Mouse (Mus musculus) kidney, postnatal 0 days (tissue): Measurements from ENCODE around the gene 1700001C02Rik. TPM values are rescaled to one million over a fixed set of nuclear protein-coding genes. Genes with fewer than 3 reads are reported as not detected.
A peak's percentile ranks its signal among the peaks of the same experiment; 100 is the strongest.

Experiments used
- ATAC-seq: fragments of 200-750 bp; cut with Nextera tagmentation; replicated peaks from 2 replicates; pipeline ENCODE4 v1.8.0; 2017; ENCODE audit warnings: low read depth, moderate number of reproducible peaks, moderate TSS enrichment, moderate library complexity; ENCODE audit not compliant: low FRiP score
- DNase-seq: peaks from one replicate; pipeline ENCODE4 v3.0.0-alpha.2; 2016; ENCODE audit warnings: low spot score
- H3K27ac ChIP-seq: fragments of 300-500 bp; sonication (generic); 2 replicates; pipeline ENCODE4 v1.5.1; 2014; ENCODE audit warnings: mild to moderate bottlenecking
- H3K27me3 ChIP-seq: fragments of 300-500 bp; sonication (generic); 2 replicates; pipeline ENCODE4 v1.6.1; 2014; ENCODE audit warnings: low read length, mixed read lengths; ENCODE audit not compliant: insufficient read depth
- H3K36me3 ChIP-seq: fragments of 300-500 bp; sonication (generic); 2 replicates; pipeline ENCODE4 v1.6.1; 2014; ENCODE audit warnings: low read length, mixed read lengths; ENCODE audit not compliant: insufficient read depth
- H3K4me1 ChIP-seq: fragments of 300-500 bp; sonication (generic); replicated peaks from 2 replicates; pipeline ENCODE4 v1.6.1; 2014; ENCODE audit warnings: antibody characterized with exemption, low read length, mixed read lengths; ENCODE audit not compliant: insufficient read depth
- H3K4me2 ChIP-seq: fragments of 300-500 bp; sonication (generic); 2 replicates; pipeline ENCODE4 v1.6.1; 2014; ENCODE audit warnings: mild to moderate bottlenecking, low read length, moderate library complexity, mixed read lengths
- H3K4me3 ChIP-seq: fragments of 300-500 bp; sonication (generic); replicated peaks from 2 replicates; pipeline ENCODE4 v1.5.1; 2014; ENCODE audit warnings: low read depth, low read length
- H3K9ac ChIP-seq: fragments of 300-500 bp; sonication (generic); 2 replicates; pipeline ENCODE4 v1.6.1; 2014; ENCODE audit warnings: low read depth, low read length
- H3K9me3 ChIP-seq: fragments of 300-500 bp; sonication (generic); replicated peaks from 2 replicates; pipeline ENCODE4 v1.6.1; 2016; ENCODE audit warnings: low read length, inconsistent platforms, mixed read lengths
- CTCF ChIP-seq: IDR thresholded peaks from 2 replicates; pipeline ENCODE4 v1.5.1; 2016; ENCODE audit warnings: antibody characterized with exemption, low read depth, mild to moderate bottlenecking, moderate library complexity
- WGBS: fragments of 180-500 bp; shearing (Covaris S2); extraction: QIAGEN DNeasy Blood & Tissue Kit; methylation state at CpG from one replicate; pipeline ENCODE4 v1.1.7; 2014; 5-methylcytosine and 5-hydroxymethylcytosine counted together
- polyA plus RNA-seq: library from polyadenylated mRNA; unstranded; fragments of >200 nt; fragmentation: Nextera tagmentation; extraction: Ambion mirVana; gene quantifications from 2 replicates; pipeline ENCODE4 v1.2.1, GENCODE M21; 2015

1700001C02Rik gene
- polyA plus RNA-seq, 1 experiment from 2014 or later, result not detected

DNA sequence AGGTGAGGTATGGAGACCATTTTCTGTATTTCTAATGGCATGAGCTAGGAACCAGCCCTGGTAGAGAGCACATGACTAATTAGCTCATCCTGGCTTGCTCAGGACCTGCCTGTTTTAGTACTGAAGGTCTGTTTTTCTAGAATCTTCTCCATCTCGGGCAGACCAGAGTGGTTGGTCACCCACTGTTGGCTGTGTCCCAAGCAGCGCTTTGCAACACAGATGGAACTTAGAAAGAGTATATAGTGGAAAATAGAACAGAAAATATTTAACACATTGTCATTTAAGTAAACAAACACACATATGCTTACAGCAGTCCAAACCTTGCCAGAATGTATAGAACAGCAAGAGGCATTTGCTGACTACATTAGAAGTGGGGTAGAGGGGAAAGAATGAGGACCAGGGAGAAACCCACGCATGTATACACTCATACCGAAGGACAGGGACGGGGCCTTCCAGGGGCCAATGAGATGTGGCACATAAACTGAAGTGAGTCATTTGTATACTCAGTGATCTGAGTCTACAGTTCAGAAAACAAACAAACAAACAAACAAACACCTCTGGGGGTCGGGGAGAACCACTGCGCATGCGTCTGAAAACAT is 25.4 kb upstream of the 1700001C02Rik start:
- H3K9me3 ChIP-seq, result no peaks in the 10 kb centered on the region
- H3K4me3 ChIP-seq, result no peak overlapping the region
- no peak for TF ChIP-seq CTCF
- H3K4me1 ChIP-seq, result no peaks in the 10 kb centered on the region
- no peak for DNase-seq
- no peak overlapping the region for H3K9ac ChIP-seq
- no peak for ATAC-seq
- H3K4me2 ChIP-seq, result no peak overlapping the region
- no peaks in the 10 kb centered on the region for H3K36me3 ChIP-seq
- WGBS, result 84% methylated on average over 8 of the region's 8 CpGs
- H3K27ac ChIP-seq, result no peak overlapping the region
- H3K27me3 ChIP-seq, result no peaks in the 10 kb centered on the region

DNA sequence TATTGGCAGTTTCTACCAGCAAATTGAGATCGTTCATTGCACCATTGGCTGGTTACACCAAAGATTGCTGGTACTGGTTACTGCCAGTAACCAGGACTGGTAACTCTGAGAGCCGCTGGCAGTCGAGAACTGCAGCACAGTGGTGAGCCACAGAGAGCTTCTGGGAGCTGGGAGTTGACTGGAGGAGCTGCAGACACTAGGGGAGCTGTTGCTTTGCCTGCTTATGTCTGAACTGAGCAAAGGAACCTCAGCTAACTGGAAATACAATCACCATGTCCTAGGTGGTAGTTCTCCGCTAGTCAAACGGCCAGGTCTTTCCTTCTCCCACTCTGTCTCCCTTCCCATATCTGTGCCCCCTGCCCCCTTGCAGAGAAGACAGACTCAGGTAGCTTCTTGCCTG is 23.7 kb upstream of the 1700001C02Rik start:
- no peaks in the 10 kb centered on the region for H3K4me1 ChIP-seq
- no peaks in the 10 kb centered on the region for H3K36me3 ChIP-seq
- H3K9ac ChIP-seq, result no peak overlapping the region
- H3K27me3 ChIP-seq, result no peaks in the 10 kb centered on the region
- H3K27ac ChIP-seq, result no peak overlapping the region
- no peak overlapping the region for H3K4me3 ChIP-seq
- WGBS, result 70% methylated on average over 5 of the region's 5 CpGs
- TF ChIP-seq CTCF, result peak; percentile 61
- H3K4me2 ChIP-seq, result no peak overlapping the region
- ATAC-seq (no peak), DNase-seq (peak; percentile 33)
- no peaks in the 10 kb centered on the region for H3K9me3 ChIP-seq

DNA sequence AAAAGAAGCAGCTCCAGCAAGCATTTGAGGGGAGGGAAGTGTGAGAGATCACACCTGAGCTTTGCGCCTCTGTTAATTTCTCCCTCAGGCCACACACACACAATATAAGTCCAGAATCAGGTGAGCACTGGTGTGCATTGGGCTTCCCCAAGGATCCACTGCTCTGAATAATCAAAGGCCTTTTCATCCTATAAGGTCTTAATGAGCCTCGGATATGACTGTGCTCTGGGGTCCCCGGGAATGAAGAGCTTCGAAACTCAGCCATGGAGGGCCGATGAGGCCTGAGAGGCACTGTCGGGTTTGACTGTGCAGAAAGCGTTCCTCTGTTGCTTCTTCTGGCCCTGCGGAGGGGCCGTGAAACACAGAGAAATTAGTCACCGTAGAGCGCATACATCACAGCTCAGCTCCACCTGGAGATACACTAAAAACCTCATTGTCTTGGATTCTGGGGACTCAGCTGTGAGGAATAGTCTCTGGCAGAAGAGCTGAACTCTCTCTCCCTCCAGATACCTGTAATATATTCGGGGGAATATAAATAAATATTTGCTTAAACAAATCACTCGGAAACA is 21.4 kb upstream of the 1700001C02Rik start:
- no peaks in the 10 kb centered on the region for H3K36me3 ChIP-seq
- H3K27ac ChIP-seq, result no peak overlapping the region
- no peak overlapping the region for H3K4me2 ChIP-seq
- H3K9me3 ChIP-seq, result no peaks in the 10 kb centered on the region
- no peak overlapping the region for H3K9ac ChIP-seq
- ATAC-seq (no peak), DNase-seq (no peak)
- H3K4me3 ChIP-seq, result no peak overlapping the region
- H3K27me3 ChIP-seq, result no peaks in the 10 kb centered on the region
- TF ChIP-seq CTCF, result no peak
- WGBS, result 76% methylated on average over 13 of the region's 13 CpGs
- no peaks in the 10 kb centered on the region for H3K4me1 ChIP-seq

DNA sequence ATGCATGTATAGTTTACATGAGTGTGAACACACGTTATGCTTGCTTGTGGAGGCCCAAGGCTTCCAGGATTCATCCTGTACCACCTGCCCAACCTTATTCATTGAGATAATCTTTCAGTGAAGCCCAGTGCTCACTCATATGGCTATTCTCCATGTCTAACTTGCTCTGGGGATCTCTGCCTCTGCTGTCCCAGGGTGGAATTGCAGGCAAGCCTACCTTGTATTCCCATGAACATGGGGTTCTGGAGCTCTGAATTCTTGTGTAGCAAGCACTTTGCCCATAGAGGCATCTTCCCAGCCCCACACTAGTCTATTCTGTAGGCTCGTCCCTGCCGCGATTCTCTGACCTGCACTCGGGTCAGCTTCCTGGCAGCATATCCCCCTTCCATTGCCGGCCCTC is 9.8 kb upstream of the 1700001C02Rik start:
- peak; percentile 50 for TF ChIP-seq CTCF
- H3K4me2 ChIP-seq, result no peak overlapping the region
- WGBS, result 49% methylated on average over 6 of the region's 6 CpGs
- no peaks in the 10 kb centered on the region for H3K4me1 ChIP-seq
- H3K27me3 ChIP-seq, result no peaks in the 10 kb centered on the region
- no peak for ATAC-seq
- H3K9me3 ChIP-seq, result no peaks in the 10 kb centered on the region
- no peak overlapping the region for H3K4me3 ChIP-seq
- H3K36me3 ChIP-seq, result no peaks in the 10 kb centered on the region
- no peak overlapping the region for H3K27ac ChIP-seq
- H3K9ac ChIP-seq, result no peak overlapping the region
- no peak for DNase-seq

DNA sequence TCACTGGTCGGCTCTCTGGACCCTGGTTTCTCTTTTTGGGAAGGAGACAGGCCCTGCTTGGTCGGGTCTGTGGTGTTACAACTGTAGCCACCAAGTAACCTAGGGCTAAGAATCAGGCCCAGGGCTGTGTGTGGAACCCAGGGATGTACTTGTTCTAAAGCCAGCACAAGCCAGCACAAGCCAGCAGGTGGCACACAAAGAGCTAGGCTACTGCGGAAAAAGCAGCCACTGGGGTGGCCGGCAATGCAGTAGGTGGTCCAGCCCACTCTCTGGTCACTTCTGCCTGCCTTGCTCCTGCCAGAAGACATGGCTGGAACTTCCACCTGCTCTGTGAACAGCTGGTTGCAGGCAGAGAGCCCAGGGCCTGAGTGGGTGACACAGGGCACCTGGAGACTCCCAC is 5.7 kb upstream of the 1700001C02Rik start:
- DNase-seq (no peak), ATAC-seq (no peak)
- Histone ChIP-seq H3K4me1 (no peaks in the 10 kb centered on the region), H3K9me3 (no peaks in the 10 kb centered on the region), H3K4me3 (no peak overlapping the region), H3K27ac (no peak overlapping the region), H3K9ac (no peak overlapping the region), H3K4me2 (no peak overlapping the region), H3K27me3 (no peaks in the 10 kb centered on the region), H3K36me3 (no peaks in the 10 kb centered on the region)
- peak; percentile 49 for TF ChIP-seq CTCF
- 32% methylated on average over 4 of the region's 4 CpGs for WGBS

DNA sequence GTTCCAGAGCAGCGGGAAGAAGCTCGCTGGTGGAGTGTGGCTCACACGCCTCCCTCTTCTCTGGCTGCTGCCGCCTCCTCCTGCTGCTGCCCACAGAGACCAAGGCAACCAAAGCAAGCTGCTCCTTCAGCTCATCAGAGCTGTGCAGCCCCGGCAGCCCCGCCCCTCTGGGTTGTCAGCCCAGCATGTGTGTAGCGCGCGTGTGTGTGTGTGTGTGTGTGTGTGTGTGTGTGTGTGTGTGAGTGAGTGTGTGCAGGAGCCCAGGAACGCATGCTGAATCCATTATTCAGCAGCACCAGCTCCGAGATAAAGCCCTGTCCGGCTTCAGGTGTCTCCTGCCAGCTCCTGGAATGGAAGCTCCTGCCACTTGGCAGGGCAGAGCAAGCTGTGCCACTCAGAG is 4.0 kb upstream of the 1700001C02Rik start, which contains the start of gene Otof:
Otof (minus strand) TSS at position 112 of the 400 bp plus-strand sequence.
- Histone ChIP-seq H3K4me1 (no peaks in the 10 kb centered on the region; the same call in 1 of the 2 replicates), H3K27me3 (no peaks in the 10 kb centered on the region), H3K9me3 (no peaks in the 10 kb centered on the region), H3K9ac (no peak within 1 kb of the TSS), H3K36me3 (no peaks in the 10 kb centered on the region), H3K4me3 (no peak within 1 kb of the TSS), H3K27ac (no peak within 1 kb of the TSS), H3K4me2 (no peak within 1 kb of the TSS)
- TF ChIP-seq CTCF, result no peak
- 25% methylated on average over 10 of the region's 12 CpGs for WGBS
- ATAC-seq, result no peak; the same call in 1 of the 2 replicates
- DNase-seq, result peak; percentile 21

DNA sequence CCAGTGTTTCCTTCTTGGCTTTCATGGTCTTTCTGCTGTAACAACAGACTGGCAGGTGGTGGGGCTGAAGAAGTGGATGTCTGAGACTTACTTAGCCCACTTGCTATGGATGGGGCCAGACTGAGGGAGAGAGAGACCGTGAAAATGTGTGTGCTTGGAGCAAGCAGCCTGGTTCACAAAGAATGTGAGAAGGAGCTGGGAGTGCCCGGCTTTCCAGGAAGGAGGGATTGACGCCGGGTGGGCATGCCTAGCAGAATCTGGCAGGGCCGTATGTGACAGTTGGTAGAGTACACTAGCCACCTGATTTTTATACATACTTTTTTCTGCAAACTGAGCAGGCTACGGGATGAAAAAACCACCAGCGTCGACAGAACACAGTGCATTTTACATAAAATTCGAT is 468 bp downstream of the 1700001C02Rik start:
- Histone ChIP-seq H3K9me3 (no peaks in the 10 kb centered on the region), H3K36me3 (no peaks in the 10 kb centered on the region), H3K4me1 (no peaks in the 10 kb centered on the region; the same call in 1 of the 2 replicates), H3K9ac (no peak overlapping the region), H3K27me3 (no peaks in the 10 kb centered on the region), H3K27ac (no peak overlapping the region), H3K4me2 (peak overlapping the region; percentile 52), H3K4me3 (peak overlapping the region; percentile 16; the same call in 1 of the 2 replicates)
- DNase-seq (no peak), ATAC-seq (no peak)
- TF ChIP-seq CTCF, result no peak
- 33% methylated on average over 9 of the region's 9 CpGs for WGBS
